Mouse (Mus musculus): ENCODE results near the gene Ptprj. TPM values are rescaled to one million over a fixed set of nuclear protein-coding genes. Genes with fewer than 3 reads are reported as not detected.

Ptprj gene
- polyA plus RNA-seq, 1 experiment from 2014 or later: 51.0 TPM

DNA sequence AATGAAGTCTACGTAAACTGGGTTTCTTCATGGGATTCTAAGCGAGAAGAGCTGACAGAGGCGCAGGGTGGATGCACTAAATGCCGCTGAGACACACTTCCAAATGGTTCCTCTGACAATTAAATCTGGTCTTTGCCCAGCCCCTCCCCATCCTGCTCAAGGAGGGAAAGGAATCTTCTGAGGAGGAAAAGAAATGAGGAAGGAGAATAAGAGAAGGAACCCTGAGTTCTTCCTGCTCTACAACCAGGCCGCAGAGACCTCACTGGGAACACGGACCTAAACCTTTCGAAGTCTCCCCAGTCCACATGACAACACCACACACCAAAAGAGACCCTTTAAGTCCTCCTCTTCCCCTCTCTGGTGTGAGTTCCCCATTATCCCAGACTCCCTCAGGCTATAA, 101.9 kb downstream of the Ptprj start:
- DNase-seq (ENCODE audit: low read depth, low spot score) (no peak), ATAC-seq (no peak)
- in situ Hi-C loops (cut with MboI; ENCODE audit: low pct_unique_long_range_greater_than_20kb): no loop called here
- no peak for TF ChIP-seq CTCF (IDR thresholded peaks at IDR 0.05)
- CTCF ChIA-PET: interaction anchor here (0.8 to 1.4 kb wide), 5 partner anchors 26 to 202 kb away, joined by 3 to 4 read pairs (median 3); no protein-coding TSS in a partner anchor
- H3K27me3 ChIP-seq: no peaks in the 10 kb centered on the region
- POLR2A ChIA-PET: no interaction called here

- ATAC-seq (no peak), DNase-seq (ENCODE audit: low read depth, low spot score) (no peak)
- H3K27me3 ChIP-seq: no peaks in the 10 kb centered on the region
- TF ChIP-seq CTCF (IDR thresholded peaks at IDR 0.05): no peak
- POLR2A ChIA-PET: interaction anchor here (0.6 to 0.7 kb wide), 3 partner anchors 10 to 150 kb away, joined by 3 to 4 read pairs (median 3); no protein-coding TSS in a partner anchor
- in situ Hi-C loops (cut with MboI; ENCODE audit: low pct_unique_long_range_greater_than_20kb): no loop called here
- CTCF ChIA-PET: interaction anchor here (0.8 to 1.8 kb wide), 6 partner anchors 39 to 203 kb away, joined by 3 to 7 read pairs (median 3); no protein-coding TSS in a partner anchor
Observed at GRCm38 (mm10) chr2:90477617-90478016, 102.8 kb downstream of the Ptprj start.

GRCm38 (mm10) chr2:90476792-90477191, 103.7 kb downstream of the Ptprj start:
- CTCF ChIA-PET: interaction anchor here (1.3 to 1.8 kb wide), 2 partner anchors 40 to 148 kb away, joined by 3 to 7 read pairs; no protein-coding TSS in a partner anchor
- ATAC-seq (no peak), DNase-seq (ENCODE audit: low read depth, low spot score) (no peak)
- no peaks in the 10 kb centered on the region for H3K27me3 ChIP-seq
- no peak for TF ChIP-seq CTCF (IDR thresholded peaks at IDR 0.05)
- POLR2A ChIA-PET: interaction anchor here (0.7 kb wide), 2 partner anchors 122 to 151 kb away, joined by 3 to 4 read pairs; no protein-coding TSS in a partner anchor
- in situ Hi-C loops (cut with MboI; ENCODE audit: low pct_unique_long_range_greater_than_20kb): no loop called here

GRCm38 (mm10) chr2:90476319-90476718, 104.1 kb downstream of the Ptprj start:
- in situ Hi-C loops (cut with MboI; ENCODE audit: low pct_unique_long_range_greater_than_20kb): no loop called here
- no peak for ATAC-seq
- no peak for TF ChIP-seq CTCF (IDR thresholded peaks at IDR 0.05)
- no peaks in the 10 kb centered on the region for H3K27me3 ChIP-seq
- POLR2A ChIA-PET: interaction anchor here (1.5 kb wide), 1 partner anchor 105 kb away, joined by 4 read pairs; no protein-coding TSS in a partner anchor
- CTCF ChIA-PET: interaction anchor here (0.8 to 1.8 kb wide), 2 partner anchors 90 to 149 kb away, joined by 4 to 7 read pairs; no protein-coding TSS in a partner anchor
- DNase-seq (ENCODE audit: low read depth, low spot score): no peak

- TF ChIP-seq CTCF (IDR thresholded peaks at IDR 0.05): peak; percentile 88
Observed at GRCm38 (mm10) chr2:90474593-90475405, 105.6 kb downstream of the Ptprj start.

DNA sequence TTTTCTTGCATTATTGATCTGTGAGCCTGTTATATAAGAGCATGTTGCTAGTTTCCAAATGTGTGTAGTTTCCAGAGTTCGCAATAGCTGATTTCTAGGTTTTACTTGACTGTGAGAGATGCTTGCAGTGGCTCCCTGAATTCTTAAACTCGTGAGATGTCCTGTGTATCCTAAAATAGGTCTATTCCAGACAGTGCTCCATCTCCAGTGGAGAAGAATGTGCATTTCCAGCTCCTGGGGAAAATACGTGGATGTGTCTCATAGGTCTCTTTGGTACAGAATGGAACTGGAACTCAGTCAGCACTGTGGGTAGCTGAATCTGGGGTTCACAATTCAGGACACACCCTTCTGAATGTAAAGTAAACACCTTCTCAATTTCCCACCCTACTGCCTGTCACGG, 107.7 kb downstream of the Ptprj start:
- no peak for ATAC-seq
- no peaks in the 10 kb centered on the region for H3K27me3 ChIP-seq
- TF ChIP-seq CTCF (IDR thresholded peaks at IDR 0.05): no peak
- CTCF ChIA-PET: interaction anchor here (1.0 to 6.4 kb wide), 4 partner anchors 12 to 152 kb away, joined by 3 to 33 read pairs (median 4); no protein-coding TSS in a partner anchor
- DNase-seq (ENCODE audit: low read depth, low spot score): no peak
- POLR2A ChIA-PET: no interaction called here
- in situ Hi-C loops (cut with MboI; ENCODE audit: low pct_unique_long_range_greater_than_20kb): no loop called here

More at GRCm38 (mm10) chr2:90474593-90475405, 105.6 kb downstream of the Ptprj start:
- CTCF ChIA-PET: interaction anchor here (0.8 to 6.4 kb wide), 12 partner anchors 8 to 204 kb away, joined by 3 to 33 read pairs (median 3); no protein-coding TSS in a partner anchor
- peak; percentile 95 for ATAC-seq
- POLR2A ChIA-PET: interaction anchor here (1.5 kb wide), 1 partner anchor 106 kb away, joined by 4 read pairs; no protein-coding TSS in a partner anchor
- no peaks in the 10 kb centered on the region for H3K27me3 ChIP-seq
- in situ Hi-C loops (cut with MboI; ENCODE audit: low pct_unique_long_range_greater_than_20kb): no loop called here
- peak; percentile 80 for DNase-seq (ENCODE audit: low read depth, low spot score)

- no peak for TF ChIP-seq CTCF (IDR thresholded peaks at IDR 0.05)
- no peak for ATAC-seq
- ChIA-PET CTCF (interaction anchor here (1.7 to 6.4 kb wide), 2 partner anchors 154 to 199 kb away, joined by 3 to 33 read pairs; no protein-coding TSS in a partner anchor), POLR2A (no interaction called here)
- in situ Hi-C loops (cut with MboI; ENCODE audit: low pct_unique_long_range_greater_than_20kb): no loop called here
- H3K27me3 ChIP-seq: no peaks in the 10 kb centered on the region
- no peak for DNase-seq (ENCODE audit: low read depth, low spot score)
Observed at GRCm38 (mm10) chr2:90470122-90470521, 110.3 kb downstream of the Ptprj start.

- H3K27me3 ChIP-seq: no peaks in the 10 kb centered on the region
- no peak for DNase-seq (ENCODE audit: low read depth, low spot score)
- ChIA-PET CTCF (interaction anchor here (1.2 kb wide), 1 partner anchor 8 kb away, joined by 3 read pairs; no protein-coding TSS in a partner anchor), POLR2A (no interaction called here)
- no peak for ATAC-seq
- in situ Hi-C loops (cut with MboI; ENCODE audit: low pct_unique_long_range_greater_than_20kb): loop anchor here (5.0 kb wide), 1 partner anchor 166 kb away; no protein-coding TSS in a partner anchor
- TF ChIP-seq CTCF (IDR thresholded peaks at IDR 0.05): no peak
Observed at GRCm38 (mm10) chr2:90466480-90466879, 114.0 kb downstream of the Ptprj start.

GRCm38 (mm10) chr2:90463735-90464134, 116.7 kb downstream of the Ptprj start:
- no peak for TF ChIP-seq CTCF (IDR thresholded peaks at IDR 0.05)
- H3K27me3 ChIP-seq: no peaks in the 10 kb centered on the region
- in situ Hi-C loops (cut with MboI; ENCODE audit: low pct_unique_long_range_greater_than_20kb): no loop called here
- DNase-seq (ENCODE audit: low read depth, low spot score) (no peak), ATAC-seq (no peak)
- POLR2A ChIA-PET: no interaction called here
- CTCF ChIA-PET: no interaction called here

- in situ Hi-C loops (cut with MboI; ENCODE audit: low pct_unique_long_range_greater_than_20kb): no loop called here
- ATAC-seq: no peak
- no peak for TF ChIP-seq CTCF (IDR thresholded peaks at IDR 0.05)
Observed at GRCm38 (mm10) chr2:90462252-90462651, 118.2 kb downstream of the Ptprj start.

DNA sequence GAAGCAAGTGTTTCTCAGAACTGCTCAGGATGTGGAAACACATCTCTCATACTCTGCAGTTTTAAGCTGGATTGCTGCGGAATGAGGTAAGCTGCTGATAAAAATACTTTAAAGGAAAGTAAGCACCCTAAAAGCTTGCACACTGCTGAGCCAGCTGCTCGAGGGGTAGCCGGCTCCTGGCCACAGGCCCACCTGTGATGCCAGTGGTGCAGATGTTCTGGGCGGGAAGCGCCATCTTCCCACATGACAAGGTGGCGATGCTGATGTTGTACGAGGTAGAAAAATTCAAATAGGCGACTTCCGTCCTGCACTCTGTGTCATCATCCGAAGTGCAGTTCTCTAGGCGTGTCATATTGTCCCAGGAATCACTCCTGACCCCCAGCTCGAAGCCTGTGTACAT, 122.5 kb downstream of the Ptprj start:
- in situ Hi-C loops (cut with MboI; ENCODE audit: low pct_unique_long_range_greater_than_20kb): no loop called here
- no peaks in the 10 kb centered on the region for H3K27me3 ChIP-seq
- TF ChIP-seq CTCF (IDR thresholded peaks at IDR 0.05): no peak
- POLR2A ChIA-PET: no interaction called here
- CTCF ChIA-PET: no interaction called here
- ATAC-seq (no peak), DNase-seq (ENCODE audit: low read depth, low spot score) (no peak)

More at GRCm38 (mm10) chr2:90462252-90462651, 118.2 kb downstream of the Ptprj start:
- ChIA-PET CTCF (no interaction called here), POLR2A (no interaction called here)
- no peaks in the 10 kb centered on the region for H3K27me3 ChIP-seq
- no peak for DNase-seq (ENCODE audit: low read depth, low spot score)

All from Patski (cell line).